Comparison of ENCODE assay signal across 8 mouse cellular contexts in the genomic region with DNA sequence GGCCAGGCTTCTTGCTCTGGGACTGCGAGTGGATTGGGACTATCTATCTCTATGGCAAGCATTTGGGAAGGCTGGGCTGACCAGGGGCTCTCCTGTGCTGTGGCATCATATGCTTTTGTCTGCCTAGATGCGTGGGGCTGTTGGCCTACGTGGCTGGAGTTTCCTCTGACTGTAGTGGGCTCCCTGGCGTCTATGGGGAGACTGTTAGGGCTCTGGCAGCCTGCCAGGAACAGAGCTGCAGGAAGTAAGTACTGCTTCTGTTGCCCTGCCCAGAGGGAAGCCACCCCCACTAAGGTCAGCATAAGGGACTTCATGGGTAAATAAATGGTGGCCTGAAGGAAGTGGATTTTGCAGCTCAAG. TPM values are rescaled to one million over a fixed set of nuclear protein-coding genes. Genes with fewer than 3 reads are reported as not detected.
A peak's percentile ranks its signal among the peaks of the same experiment; 100 is the strongest.
DNase-seq lines count a peak whose midpoint lies in the region; ATAC-seq and TF ChIP-seq lines count a peak whose summit lies in the region.

No protein-coding gene starts in this region.

- intact Hi-C loops in left cerebral cortex, postnatal 36 days (cut with DNase I): no loop called here

- peak; percentile 76 for DNase-seq in right cerebral cortex, postnatal 14 days
- DNase-seq in right cerebral cortex, postnatal 36 days (ENCODE audit: low spot score in 2 of 2): no peak
- DNase-seq in adrenal gland, postnatal 25 days: peak; percentile 68
- peak; percentile 47 for DNase-seq in forebrain, postnatal 0 days
- no peak for DNase-seq in hindbrain, embryonic 14.5 days (ENCODE audit: low spot score)
- DNase-seq in liver: peak; percentile 68
- DNase-seq in left cerebral cortex, postnatal 36 days (ENCODE audit: low spot score in 2 of 2): no peak

- peak overlapping the region; percentile 83 for H3ac ChIP-seq in myocyte (ENCODE audit: control insufficient read depth, insufficient read length)

- 0 out of 2 replicates have a peak overlapping the region, but pooled peaks have one; percentile 40 for H3K27ac ChIP-seq in forebrain, postnatal 0 days (ENCODE audit: low read depth, low read length)
- H3K27ac ChIP-seq in hindbrain, embryonic 14.5 days: peak overlapping the region; percentile 29; the same call in 1 of the 2 replicates

- peak overlapping the region; percentile 99; the same call in 1 of the 2 replicates for H3K9ac ChIP-seq in forebrain, postnatal 0 days
- H3K9ac ChIP-seq in hindbrain, embryonic 14.5 days: peak overlapping the region; percentile 98

- H3K4me3 ChIP-seq in forebrain, postnatal 0 days (ENCODE audit: low read depth, low read length): peak overlapping the region; percentile 9; the same call in 1 of the 2 replicates
- peak overlapping the region; percentile 95 for H3K4me3 ChIP-seq in hindbrain, embryonic 14.5 days (replicated peaks; ENCODE audit: low read length)
- peak overlapping the region; percentile 98 for H3K4me3 ChIP-seq in myocyte

- no peaks in the 10 kb centered on the region for H3K9me3 ChIP-seq in forebrain, postnatal 0 days (ENCODE audit: low read length)
- no peaks in the 10 kb centered on the region for H3K9me3 ChIP-seq in hindbrain, embryonic 14.5 days (ENCODE audit: control insufficient read depth, low read length)

- no peak for ATAC-seq in forebrain, postnatal 0 days
- no peak for ATAC-seq in hindbrain, embryonic 14.5 days (ENCODE audit: low FRiP score)

- TF ChIP-seq POLR2A in myocyte (IDR thresholded peaks at IDR 0.05; ENCODE audit: insufficient read length, low read depth): peak; percentile 30

- no peak for TF ChIP-seq CTCF in forebrain, postnatal 0 days (IDR thresholded peaks at IDR 0.05; ENCODE audit: low read depth)

- WGBS in forebrain, postnatal 0 days: 15% methylated on average over 4 of the region's 4 CpGs
- WGBS in hindbrain, embryonic 14.5 days: 21% methylated on average over 4 of the region's 4 CpGs

- peaks cover 63% of the 10 kb centered on the region for H3K79me2 ChIP-seq in myocyte (ENCODE audit: control insufficient read depth, insufficient read depth)

- H3K4me2 ChIP-seq in forebrain, postnatal 0 days (ENCODE audit: low read depth): peak overlapping the region; percentile 82
- peak overlapping the region; percentile 98 for H3K4me2 ChIP-seq in hindbrain, embryonic 14.5 days (replicated peaks)
- H3K4me2 ChIP-seq in myocyte (ENCODE audit: low read depth): peak overlapping the region; percentile 96

- peaks cover 42% of the 10 kb centered on the region for H3K36me3 ChIP-seq in forebrain, postnatal 0 days (ENCODE audit: insufficient read depth)
- peaks cover 61% of the 10 kb centered on the region for H3K36me3 ChIP-seq in hindbrain, embryonic 14.5 days (replicated peaks; ENCODE audit: control insufficient read depth, insufficient read depth)
- peaks cover 41% of the 10 kb centered on the region for H3K36me3 ChIP-seq in myocyte (ENCODE audit: control insufficient read depth, insufficient read depth)

- H3K27me3 ChIP-seq in forebrain, postnatal 0 days (ENCODE audit: insufficient read depth, low read length): no peaks in the 10 kb centered on the region
- H3K27me3 ChIP-seq in hindbrain, embryonic 14.5 days (ENCODE audit: control insufficient read depth, insufficient read depth, low read length): no peaks in the 10 kb centered on the region
- H3K27me3 ChIP-seq in myocyte (ENCODE audit: control insufficient read depth, insufficient read depth, insufficient read length): no peaks in the 10 kb centered on the region

- H3K4me1 ChIP-seq in forebrain, postnatal 0 days (ENCODE audit: insufficient read depth): peaks cover 34% of the 10 kb centered on the region
- peaks cover 47% of the 10 kb centered on the region for H3K4me1 ChIP-seq in hindbrain, embryonic 14.5 days (replicated peaks; ENCODE audit: control insufficient read depth, insufficient read depth, low read length)

TF ChIP-seq in myocyte, 11 proteins besides CTCF, POLR2A, EP300 and RAD21:
- TF ChIP-seq CEBPB (IDR thresholded peaks at IDR 0.05; ENCODE audit: insufficient read depth, poor library complexity, severe bottlenecking): no peak
- TF ChIP-seq SRF (IDR thresholded peaks at IDR 0.05; ENCODE audit: control insufficient read depth, insufficient read length, low read depth): no peak
- TF ChIP-seq REST (IDR thresholded peaks at IDR 0.05; ENCODE audit: insufficient read depth, insufficient read length): no peak
- TF ChIP-seq POLR2AphosphoS2 (IDR thresholded peaks at IDR 0.05; ENCODE audit: insufficient read length, low read depth): peak; percentile 11
- TF ChIP-seq USF1 (IDR thresholded peaks at IDR 0.05; ENCODE audit: low read depth): no peak
- no peak for TF ChIP-seq MYOG (IDR thresholded peaks at IDR 0.05; ENCODE audit: control insufficient read depth in 1 of 3, insufficient read depth in 1 of 3, insufficient read length in 2 of 3, low read depth in 2 of 3)

RNA-seq across cellular contexts. Expression of a gene that starts 3.2 kb away (rescaled TPM):
- total RNA-seq in adrenal gland, postnatal 25 days (2021): 224 and 249 TPM in 2 replicates
- 92.9 and 97.3 TPM in 2 replicates for total RNA-seq in forebrain, postnatal 0 days (2014; rRNA removed)
- polyA plus RNA-seq in forebrain, postnatal 0 days (2015; fragmentation: Nextera tagmentation; extraction: Ambion mirVana): 53.7 and 55.7 TPM in 2 replicates
- 59.5 and 62.6 TPM in 2 replicates for polyA plus RNA-seq in hindbrain, embryonic 14.5 days (2014; fragmentation: Nextera tagmentation; extraction: Ambion mirVana)
- 158 TPM for polyA plus RNA-seq in myocyte (2012; fragmentation: generic; extraction: Trizol)
- total RNA-seq in left cerebral cortex, postnatal 36 days (2021): 10 to 100 TPM; 40.2 to 51.9 TPM

RNA-seq across cellular contexts. Expression of a gene that starts 16.8 kb away (rescaled TPM):
- total RNA-seq in adrenal gland, postnatal 25 days (2021): not detected in 2 replicates
- total RNA-seq in forebrain, postnatal 0 days (2014; rRNA removed): 4.9 and 7.8 TPM in 2 replicates
- 14.9 and 15.4 TPM in 2 replicates for polyA plus RNA-seq in forebrain, postnatal 0 days (2015; fragmentation: Nextera tagmentation; extraction: Ambion mirVana)
- 10.1 and 12.8 TPM in 2 replicates for polyA plus RNA-seq in hindbrain, embryonic 14.5 days (2014; fragmentation: Nextera tagmentation; extraction: Ambion mirVana)
- 0.22 TPM for polyA plus RNA-seq in myocyte (2012; fragmentation: generic; extraction: Trizol)
- 1 to 10 TPM; 2.2 to 2.4 TPM for total RNA-seq in left cerebral cortex, postnatal 36 days (2021)

RNA-seq across cellular contexts. Expression of a gene that starts 17.0 kb away (rescaled TPM):
- 0.49 and 1.2 TPM in 2 replicates for total RNA-seq in adrenal gland, postnatal 25 days (2021)
- total RNA-seq in forebrain, postnatal 0 days (2014; rRNA removed): 427 and 473 TPM in 2 replicates
- polyA plus RNA-seq in forebrain, postnatal 0 days (2015; fragmentation: Nextera tagmentation; extraction: Ambion mirVana): 309 and 328 TPM in 2 replicates
- polyA plus RNA-seq in hindbrain, embryonic 14.5 days (2014; fragmentation: Nextera tagmentation; extraction: Ambion mirVana): 288 and 294 TPM in 2 replicates
- 5.4 TPM for polyA plus RNA-seq in myocyte (2012; fragmentation: generic; extraction: Trizol)
- 10 to 100 TPM; 50.4 to 57.1 TPM for total RNA-seq in left cerebral cortex, postnatal 36 days (2021)

RNA-seq across cellular contexts. Expression of a gene that starts 28.6 kb away (rescaled TPM):
- not detected in 2 replicates for total RNA-seq in adrenal gland, postnatal 25 days (2021)
- total RNA-seq in forebrain, postnatal 0 days (2014; rRNA removed): not detected in 2 replicates
- 0.15 TPM in 1 of 2 replicates, not detected in the other for polyA plus RNA-seq in forebrain, postnatal 0 days (2015; fragmentation: Nextera tagmentation; extraction: Ambion mirVana)
- 0.47 TPM in 1 of 2 replicates, not detected in the other for polyA plus RNA-seq in hindbrain, embryonic 14.5 days (2014; fragmentation: Nextera tagmentation; extraction: Ambion mirVana)
- not detected for polyA plus RNA-seq in myocyte (2012; fragmentation: generic; extraction: Trizol)
- total RNA-seq in left cerebral cortex, postnatal 36 days (2021): not detected

RNA-seq across cellular contexts. Expression of a gene that starts 33.2 kb away (rescaled TPM):
- total RNA-seq in adrenal gland, postnatal 25 days (2021): 420 and 469 TPM in 2 replicates
- total RNA-seq in forebrain, postnatal 0 days (2014; rRNA removed): not detected in 2 replicates
- not detected in 2 replicates for polyA plus RNA-seq in forebrain, postnatal 0 days (2015; fragmentation: Nextera tagmentation; extraction: Ambion mirVana)
- polyA plus RNA-seq in hindbrain, embryonic 14.5 days (2014; fragmentation: Nextera tagmentation; extraction: Ambion mirVana): not detected in 2 replicates
- polyA plus RNA-seq in myocyte (2012; fragmentation: generic; extraction: Trizol): not detected
- not detected for total RNA-seq in left cerebral cortex, postnatal 36 days (2021)

Comparison
In these comparisons a context has a peak if more than half of its experiments do, and no peak if none do; other contexts are left out.
1. DNase-seq: peak in right cerebral cortex, postnatal 14 days (single experiment), adrenal gland, postnatal 25 days (single experiment), forebrain, postnatal 0 days (single experiment) and liver (single experiment); none in right cerebral cortex, postnatal 36 days (0 of 2), hindbrain, embryonic 14.5 days (single experiment) and left cerebral cortex, postnatal 36 days (0 of 2).
2. H3K4me3 ChIP-seq: peak in every context shown above with its lines; median percentile 98 in myocyte; 95 in hindbrain, embryonic 14.5 days; 9 in forebrain, postnatal 0 days.
3. RNA of a gene that starts 17.0 kb away (total RNA-seq): 427 to 473 TPM in forebrain, postnatal 0 days and 50.4 to 57.1 TPM in left cerebral cortex, postnatal 36 days; 0.49 to 1.2 TPM in adrenal gland, postnatal 25 days; every median in the first group is over 10 times any median in the second.
4. Peak in every context shown above with its lines, with median percentiles within 50 percentile points of each other: H3K4me2 ChIP-seq.